Mouse (Mus musculus): ENCODE results near the gene Lrrc15.

Lrrc15 gene

DNA sequence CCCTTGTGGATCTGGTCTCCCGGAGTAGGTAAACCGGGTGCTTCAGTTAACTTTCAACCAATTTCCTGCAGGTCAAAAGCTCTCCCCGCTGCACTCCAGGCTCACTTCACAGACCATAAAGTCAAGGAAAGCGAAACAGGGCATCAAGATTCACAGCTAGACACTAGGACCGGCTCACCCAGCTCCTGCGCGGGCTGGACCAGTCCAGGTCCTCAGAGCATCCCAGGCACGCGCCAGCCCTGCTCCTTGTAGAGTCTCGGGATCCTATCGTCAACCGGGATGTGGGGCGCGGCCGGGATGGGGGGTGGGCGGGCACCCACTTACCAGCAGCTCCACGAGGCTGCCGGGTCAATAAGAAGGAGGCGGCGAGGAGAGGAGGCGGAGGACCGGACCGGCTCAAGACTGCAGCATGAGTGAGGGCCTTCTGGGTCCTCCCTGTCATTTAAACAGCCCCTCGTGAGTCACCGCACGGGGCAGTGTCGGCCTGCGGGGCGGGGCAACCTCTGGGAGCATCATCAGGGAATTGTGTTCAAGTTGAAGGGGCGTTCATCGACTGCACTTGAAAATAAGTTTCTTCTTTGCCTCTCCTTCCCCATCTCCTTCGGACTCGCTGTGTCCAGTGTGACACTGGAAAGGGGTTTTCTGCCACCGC is at the start of gene Lrrc15:
Lrrc15 (minus strand) TSS at position 413 of the 652 bp plus-strand sequence.
- in situ Hi-C loops (cut with MboI, MseI): no loop called here

DNA sequence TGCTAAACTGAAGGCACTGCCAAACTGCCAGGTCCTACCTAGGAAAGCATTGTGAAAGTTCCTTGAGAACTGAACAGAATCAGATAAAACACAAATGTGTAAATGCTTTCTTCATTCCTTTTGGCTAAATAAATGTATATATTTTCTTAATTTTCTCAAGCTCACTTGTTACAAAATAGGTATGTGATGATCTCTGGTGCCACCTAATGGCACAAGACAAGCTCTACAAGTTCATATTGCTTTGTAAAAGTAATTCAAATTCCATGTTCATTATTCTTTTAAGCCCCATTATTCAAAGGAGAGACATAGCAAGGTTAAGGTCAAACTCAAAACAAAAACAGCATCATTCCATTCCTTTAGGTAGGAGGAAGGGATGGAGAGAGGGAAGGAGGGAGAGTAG is 31.2 kb upstream of the Lrrc15 start:
- in situ Hi-C loops (cut with MboI, MseI): no loop called here

DNA sequence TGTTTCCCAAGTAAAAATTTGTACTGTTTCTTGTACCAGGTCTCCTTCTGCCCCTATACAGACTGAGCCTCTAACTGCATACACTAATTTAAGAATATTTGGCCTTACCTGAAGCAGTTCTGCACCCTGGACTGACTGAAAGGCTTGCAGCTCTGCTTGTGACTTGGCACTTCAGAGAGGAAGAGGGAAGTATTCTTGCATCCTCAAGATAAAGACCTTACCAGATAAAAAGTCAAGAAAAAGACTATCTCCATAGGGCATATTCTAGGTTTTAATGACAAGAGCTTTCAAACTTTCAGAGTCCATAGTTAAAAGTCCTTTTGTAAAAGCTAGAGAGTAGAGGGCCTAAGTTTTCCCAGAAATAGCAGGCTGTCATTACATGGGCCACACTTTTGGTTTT is 27.6 kb upstream of the Lrrc15 start, which contains the start of gene Gp5:
Gp5 (minus strand) TSS at position 133 of the 400 bp plus-strand sequence.
- in situ Hi-C loops (cut with MboI, MseI): no loop called here

DNA sequence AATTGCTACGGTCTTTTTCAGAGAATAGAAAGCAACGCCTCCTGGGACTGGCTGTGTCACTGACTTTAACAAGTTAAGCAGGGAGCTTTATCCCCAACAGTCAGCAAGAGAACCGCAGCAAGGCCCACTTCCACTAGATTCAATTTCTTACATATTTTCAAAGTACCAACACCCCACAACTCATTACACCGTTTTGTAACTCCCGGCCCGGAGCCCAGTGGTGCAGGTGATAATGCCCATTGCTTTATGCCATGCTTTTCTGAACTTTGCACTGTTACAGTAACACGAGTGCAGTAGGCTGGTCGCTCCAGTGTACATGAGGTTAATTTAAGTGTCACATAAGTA is 27.1 kb upstream of the Lrrc15 start:
- in situ Hi-C loops (cut with MboI, MseI): no loop called here

DNA sequence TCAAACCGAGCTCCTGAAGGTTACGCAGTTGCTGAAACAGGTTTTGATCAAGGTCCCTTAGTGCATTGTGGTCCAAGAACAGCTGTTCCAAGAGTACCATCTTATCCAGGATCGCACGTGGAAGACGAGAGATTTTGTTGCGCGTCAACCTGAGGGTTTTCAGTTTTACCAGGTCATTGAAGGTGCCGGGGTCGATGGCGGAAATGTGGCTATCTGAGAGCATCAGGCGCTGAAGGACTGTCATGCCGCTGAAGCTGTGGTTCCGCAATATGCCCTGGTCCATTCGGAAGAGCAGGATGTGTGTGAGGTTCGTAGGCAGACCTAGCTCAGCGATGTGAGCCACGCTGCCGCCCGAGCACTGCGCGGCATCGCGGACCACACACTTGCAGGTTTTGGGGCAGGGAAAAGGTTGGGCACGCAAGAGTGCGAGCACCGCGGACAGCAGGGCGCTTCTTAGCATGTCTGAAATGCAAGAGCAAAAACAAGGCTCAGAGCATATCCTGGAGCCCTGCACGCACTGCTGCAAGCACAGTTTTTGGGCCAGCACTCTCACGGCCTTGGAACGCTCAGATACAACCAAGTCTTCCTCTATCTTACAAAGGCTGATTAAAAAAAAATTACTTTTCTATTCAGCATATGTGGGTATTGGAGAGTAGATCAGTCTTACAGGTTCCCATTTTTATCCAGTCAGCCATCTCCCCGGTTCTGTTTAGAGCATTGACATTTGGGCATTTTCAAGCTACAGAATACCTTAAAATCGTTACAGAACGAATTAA is 26.5 kb upstream of the Lrrc15 start:
- in situ Hi-C loops (cut with MboI, MseI): no loop called here

DNA sequence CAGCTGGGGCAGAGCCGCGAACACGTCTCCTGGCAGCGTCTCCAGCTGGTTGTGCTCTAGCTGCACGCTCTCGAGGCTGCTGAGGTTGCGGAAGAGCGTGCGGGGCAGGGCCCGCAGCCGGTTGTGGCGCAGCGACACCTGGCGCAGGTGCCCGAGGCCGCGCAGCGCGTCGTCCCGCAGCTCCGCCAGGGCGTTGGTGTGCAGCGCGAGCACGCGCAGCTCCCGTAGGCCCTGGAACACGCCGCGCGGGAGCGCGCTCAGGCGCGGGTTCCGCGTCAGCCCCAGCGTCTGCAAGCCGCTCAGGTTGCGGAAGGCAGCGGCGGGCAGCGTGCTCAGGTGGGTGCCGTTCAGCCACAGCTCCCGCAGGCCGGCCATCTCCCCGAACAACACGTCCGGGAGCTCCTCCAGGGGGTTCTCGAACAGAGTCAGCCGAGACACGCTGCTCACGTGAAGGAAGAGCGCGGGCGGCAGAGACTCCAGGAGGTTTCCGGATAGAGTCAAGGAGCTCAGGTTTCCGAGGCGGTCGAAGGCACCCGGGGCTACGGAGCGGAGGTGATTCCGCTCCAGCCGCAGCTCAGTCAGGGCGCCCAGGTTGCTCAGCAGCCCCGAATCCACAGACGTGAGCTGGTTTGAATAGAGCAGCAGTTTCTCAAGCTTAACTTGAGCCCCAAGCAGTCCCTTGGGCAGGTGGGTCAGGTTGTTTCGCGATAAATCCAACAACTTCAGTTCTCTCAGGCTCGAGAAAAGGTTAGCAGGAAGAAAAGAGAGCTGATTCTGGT is 25.7 kb upstream of the Lrrc15 start:
- in situ Hi-C loops (cut with MboI, MseI): no loop called here

DNA sequence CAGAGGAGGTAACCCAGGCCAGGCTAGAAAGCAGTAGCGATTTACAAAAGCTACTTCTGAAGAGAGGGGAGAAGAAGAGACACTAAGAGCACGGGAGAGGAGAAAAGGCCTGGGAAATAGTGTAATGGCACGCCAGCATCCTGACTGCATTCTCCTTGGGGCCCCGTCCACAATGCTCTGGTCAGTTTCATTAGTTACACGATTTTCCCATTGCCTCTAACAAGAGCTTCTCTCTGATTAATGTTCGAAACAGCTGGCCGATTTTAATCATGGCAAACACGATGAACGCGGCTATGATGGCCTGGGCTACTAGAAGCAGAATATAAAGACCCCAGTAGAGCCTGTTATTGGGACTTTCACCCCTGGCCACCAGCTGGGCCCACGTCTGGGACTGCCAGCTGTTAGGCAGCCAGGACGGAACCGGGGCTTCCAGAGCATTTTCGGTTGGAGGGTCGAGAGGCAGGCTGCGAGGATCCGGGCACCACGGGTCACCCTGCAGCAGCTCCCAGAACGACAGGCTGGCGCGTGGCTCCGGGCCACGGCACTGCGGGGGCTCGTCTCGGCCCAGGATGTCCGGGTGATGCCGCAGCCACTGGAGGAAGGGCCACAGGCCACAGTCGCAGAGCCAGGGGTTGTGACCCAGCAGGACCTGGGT is 25.0 kb upstream of the Lrrc15 start:
- in situ Hi-C loops (cut with MboI, MseI): no loop called here

DNA sequence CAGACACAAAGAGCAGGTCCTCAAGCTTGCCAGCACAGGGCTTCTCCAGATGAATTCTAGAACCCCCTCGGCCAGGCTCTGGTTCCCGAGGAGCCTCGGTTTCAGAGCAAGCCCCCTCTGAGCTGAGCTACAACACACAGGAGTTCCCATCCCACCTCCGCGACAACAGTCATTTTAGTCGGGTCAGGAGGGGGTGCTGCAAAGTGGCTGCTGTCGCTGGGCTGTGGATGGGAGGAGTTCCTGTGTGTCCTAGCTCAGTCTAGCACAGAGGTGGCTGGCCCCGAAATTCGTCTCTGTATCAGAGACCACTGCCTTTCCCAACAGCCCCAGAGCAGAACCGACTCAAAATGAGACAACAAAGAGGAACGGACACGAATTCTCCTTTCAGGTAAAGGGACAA is 24.2 kb upstream of the Lrrc15 start:
- in situ Hi-C loops (cut with MboI, MseI): no loop called here

DNA sequence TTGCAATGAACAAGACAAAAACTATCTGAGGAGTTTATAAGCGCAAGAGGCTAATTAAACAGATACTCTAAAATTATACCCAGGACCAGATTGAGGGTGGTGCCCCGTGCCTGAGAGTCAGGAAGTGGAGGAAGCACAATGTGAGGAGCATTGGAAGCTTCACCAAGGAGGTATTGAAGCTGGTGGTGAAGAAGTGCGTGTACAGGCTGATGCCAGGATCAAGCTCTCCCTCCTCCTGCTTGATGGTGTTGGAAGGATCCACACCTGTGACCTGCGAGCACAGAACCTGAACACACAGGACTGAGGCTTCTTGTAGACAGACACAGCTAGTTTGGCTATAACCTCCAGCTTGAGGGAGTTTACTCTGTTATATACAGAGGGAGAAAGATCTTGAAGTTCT is 23.0 kb upstream of the Lrrc15 start:
- in situ Hi-C loops (cut with MboI, MseI): no loop called here

DNA sequence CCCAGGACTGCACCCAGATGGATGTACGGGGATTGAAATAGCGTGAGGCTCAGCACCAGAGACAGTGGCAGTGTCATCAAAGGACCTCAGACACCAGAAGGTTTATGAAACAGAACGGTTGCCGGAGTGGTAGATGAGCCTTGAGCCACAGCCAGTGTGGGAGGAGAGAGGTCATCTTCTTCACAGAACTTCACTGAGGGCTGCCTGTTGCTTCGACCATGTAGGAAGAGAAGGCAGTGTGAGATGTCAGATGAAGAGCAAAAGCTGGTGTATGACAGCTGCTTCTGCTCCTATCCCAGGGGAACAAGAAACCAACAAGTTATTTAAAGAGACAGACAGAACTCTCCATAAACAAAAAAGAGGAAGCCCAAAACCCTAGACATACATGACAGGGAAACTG is 21.2 kb upstream of the Lrrc15 start:
- in situ Hi-C loops (cut with MboI, MseI): no loop called here

DNA sequence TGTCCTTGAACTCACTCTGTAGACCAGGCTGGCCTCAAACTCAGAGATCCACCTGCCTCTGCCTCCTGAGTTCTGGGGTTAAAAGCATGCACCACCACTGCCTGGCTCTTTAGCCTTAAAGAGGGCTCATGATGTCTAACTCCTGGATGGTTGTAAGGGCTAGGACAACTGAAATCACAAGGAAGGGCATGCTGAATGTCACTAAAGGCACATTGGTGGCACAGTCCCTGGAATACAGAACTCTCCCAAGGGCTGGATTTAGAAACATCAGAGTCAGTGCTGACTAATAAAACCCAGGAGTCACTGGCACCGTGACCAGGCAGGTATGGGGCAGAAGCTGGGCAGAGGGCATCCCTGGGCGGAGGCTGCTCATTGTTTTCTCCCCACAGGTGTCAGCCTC is 20.4 kb upstream of the Lrrc15 start:
- in situ Hi-C loops (cut with MboI, MseI): no loop called here

DNA sequence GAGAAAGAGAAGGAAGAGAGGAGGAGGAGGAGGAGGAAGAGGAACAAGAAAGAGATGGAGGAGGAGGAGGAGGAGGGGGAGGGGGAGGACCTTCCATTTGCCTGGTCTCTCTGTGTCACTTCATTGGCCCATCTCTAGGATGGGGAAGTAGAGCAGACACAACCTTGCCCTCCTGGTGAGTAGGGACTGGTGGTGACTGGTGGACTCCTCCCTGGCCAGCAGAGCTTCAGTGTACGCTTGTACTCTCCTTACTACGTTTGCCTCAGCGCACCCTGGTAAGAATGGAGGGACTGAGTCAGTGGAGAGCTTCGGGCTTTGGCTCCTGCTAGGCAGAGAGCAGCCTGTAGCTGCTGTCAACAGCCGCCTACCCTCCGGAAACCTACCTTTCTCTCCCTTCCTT is 19.6 kb upstream of the Lrrc15 start:
- in situ Hi-C loops (cut with MboI, MseI): no loop called here

DNA sequence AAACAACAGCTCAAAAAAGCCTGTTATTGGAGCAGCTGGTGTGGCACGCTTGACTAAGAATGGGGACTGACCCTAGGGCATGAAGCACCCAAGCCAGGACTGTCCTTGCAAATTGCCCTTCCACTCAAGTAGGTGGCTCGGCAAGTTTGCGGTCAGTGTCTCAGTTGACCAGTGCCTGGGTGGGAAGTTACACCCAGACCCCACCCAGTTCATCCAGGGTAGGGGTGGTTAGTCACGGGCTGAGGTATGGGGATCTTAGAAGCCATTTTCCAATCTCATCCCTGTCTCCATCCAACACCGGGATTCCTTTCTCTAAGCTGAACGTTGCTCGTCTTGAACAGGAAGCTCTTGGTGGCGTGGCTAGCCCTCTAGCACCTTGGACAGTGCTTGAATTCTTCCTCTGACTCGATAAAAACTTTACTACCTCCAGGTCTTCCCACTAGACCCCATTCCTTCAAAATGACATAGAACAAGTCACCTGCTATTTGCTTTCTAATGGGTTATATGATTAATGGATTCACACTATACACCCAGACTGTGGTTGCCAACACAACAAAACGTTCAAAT is 16.7 kb upstream of the Lrrc15 start:
- in situ Hi-C loops (cut with MboI, MseI): no loop called here

DNA sequence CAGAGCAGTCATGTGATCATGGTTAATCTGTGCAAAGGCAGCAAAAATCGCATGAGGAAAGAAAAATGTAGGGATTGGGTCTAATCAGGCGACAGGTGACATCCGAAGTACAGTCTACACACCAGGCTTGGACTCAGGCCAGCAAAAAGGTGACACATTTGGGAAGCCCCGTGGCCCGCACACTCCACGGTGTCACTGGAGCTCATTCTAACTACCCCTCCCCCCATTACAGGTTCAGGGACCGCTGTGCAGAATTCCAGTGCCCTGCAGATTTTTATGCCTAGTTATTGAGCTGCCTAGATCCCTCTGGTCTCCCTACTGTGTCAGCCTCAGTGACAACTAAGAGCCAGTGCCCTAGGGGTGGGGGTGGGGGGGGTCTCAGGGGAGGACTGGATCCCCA is 14.4 kb upstream of the Lrrc15 start:
- in situ Hi-C loops (cut with MboI, MseI): no loop called here

DNA sequence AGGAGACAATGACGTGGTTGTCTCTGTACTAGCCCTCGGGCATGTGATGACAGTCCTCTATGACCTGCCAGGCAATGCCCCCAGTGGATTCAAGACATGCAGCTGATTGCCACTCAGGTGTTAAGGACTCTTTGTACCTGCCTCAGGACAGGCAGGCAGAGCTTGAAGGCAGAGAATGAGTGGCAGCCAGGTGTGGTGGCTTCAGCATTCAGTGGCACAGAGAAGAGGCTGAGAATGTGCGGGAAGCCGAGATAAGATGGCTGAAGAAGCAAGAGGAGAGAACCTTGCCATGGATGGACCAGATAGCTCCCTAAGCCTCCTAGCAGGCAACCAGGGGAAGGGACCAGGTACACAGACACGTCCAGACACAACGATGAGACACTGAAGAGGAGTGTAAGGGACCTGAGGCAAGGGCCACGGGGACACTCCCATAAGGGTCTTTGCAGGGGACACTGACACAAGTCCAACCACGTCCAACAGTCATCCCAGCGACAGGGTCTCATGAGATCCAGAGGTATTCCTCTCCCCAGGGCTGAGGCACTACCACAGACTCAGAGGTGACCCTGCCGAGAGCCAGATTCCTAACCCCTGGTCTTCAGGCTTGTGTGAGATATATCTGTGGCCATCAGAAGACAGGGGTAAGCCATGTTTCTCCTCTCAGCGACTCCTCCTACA is 13.7 kb upstream of the Lrrc15 start:
- in situ Hi-C loops (cut with MboI, MseI): no loop called here

DNA sequence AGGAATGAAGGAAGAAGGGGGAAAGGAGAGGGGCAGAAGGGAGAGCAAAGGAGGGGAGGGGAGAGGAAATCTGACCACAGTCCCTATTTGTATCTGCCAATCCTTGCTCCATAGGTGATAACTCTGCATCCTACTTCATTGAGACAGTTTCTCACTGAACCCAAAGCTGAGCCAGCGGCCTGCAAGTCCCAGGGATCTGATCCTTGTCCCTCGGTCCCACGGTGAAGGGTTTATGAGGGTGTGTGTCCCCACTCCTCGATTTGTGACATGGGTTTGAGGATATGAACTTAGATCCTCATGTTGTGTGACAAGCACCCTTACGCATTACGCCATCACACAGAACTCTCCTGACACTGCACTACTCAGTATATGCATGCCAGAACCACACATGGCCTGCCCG is 12.1 kb upstream of the Lrrc15 start:
- in situ Hi-C loops (cut with MboI, MseI): no loop called here

DNA sequence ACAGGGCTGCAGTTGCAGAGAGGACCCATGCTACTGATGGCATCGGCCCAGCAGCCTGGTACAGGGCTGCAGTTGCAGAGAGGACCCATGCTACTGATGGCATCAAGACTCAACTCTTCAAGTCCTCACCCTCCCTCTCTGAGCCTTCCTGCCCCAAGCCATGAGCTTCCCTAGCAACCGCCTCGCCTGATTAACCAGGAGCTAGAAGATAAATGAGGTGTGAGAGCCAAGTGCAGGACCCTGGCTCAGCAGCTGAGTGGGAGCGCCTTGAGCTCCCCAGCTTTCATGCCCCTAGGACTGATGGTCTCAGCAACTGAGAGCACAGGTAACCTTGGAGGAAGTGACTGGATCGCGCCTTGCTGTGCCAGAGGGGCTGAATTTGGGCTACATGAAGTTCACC is 7.4 kb upstream of the Lrrc15 start:
- in situ Hi-C loops (cut with MboI, MseI): no loop called here

DNA sequence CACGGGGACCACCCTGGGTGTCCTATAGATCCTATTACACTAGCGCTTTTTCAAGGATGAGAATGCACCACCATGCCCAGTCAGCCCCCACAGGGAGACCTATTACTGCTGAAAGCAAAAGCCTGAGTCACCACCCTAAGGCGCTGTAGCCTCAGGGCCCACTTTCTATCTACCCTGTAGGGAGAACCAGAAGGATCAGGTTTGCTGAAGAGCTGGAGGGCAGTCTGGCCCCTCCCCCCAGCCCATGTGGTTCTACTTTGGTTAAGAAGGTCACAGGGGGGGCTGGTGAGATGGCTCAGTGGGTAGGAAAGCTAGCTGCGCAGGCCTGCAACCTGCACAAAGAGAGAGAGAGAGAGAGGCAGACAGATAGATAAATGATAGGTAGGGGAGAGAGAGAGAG is 2.6 kb upstream of the Lrrc15 start:
- in situ Hi-C loops (cut with MboI, MseI): no loop called here

DNA sequence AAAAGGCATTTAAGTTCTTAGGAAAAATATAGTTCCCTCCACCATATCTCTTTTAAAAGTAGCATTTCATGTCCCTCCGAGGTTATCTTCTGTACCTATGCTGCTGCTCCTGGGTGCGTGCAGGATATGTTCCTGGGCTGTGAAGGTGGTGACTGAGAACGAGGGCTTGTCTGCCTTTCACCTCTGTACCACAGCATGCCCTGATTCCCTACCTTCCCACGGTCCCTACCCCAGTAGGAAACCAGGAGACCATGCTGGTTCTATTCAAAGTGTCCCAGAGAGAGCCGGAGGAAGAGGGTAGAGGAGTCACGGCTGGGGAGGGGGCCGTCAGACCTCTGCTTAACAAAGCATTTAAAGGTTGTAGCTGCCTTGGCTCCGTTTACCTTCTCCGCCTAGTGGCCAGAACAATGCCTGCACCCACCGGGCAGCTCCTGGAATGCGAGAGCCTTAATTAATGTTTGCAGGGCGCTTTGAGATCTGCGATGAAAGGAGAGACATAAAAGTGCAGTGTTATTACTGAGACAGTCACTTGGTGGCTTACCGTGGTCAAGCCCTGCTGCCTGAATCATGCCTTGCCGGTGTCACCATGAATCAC is 784 bp upstream of the Lrrc15 start:
- in situ Hi-C loops (cut with MboI, MseI): no loop called here

DNA sequence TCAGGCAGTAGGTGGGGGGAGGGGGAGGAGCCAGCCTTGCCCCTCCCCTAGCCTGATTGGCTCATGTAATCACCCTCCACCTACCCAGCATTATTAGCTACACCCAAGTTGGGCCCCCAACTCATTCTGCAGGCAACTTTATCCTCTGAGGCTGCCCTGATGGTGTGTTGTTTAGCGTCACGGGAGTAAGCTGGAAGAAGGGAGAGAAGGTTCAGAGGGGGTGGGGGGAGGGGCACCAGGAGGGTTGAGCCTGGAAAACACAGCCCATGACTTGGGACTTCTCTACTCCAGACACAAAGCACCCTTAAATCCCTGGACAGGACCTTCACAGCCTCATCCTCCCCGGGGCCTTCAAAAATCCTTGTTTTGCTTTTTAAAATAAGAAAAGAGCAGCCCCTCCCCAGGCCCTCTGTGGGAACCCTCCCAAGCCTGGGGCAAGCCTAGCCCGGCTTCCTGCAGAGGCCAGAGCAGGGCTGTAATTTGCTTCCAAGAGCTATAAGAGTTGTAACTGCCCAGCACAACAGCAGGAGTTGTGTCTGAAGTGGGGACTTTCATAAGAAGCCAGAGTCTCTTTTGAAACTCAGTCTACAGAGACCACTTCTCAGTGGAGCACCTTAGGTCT is 2.3 kb downstream of the Lrrc15 start:
- in situ Hi-C loops (cut with MboI, MseI): no loop called here
